Mouse (Mus musculus): Measurements from ENCODE around the gene Coro1b.

Gene Coro1b

GRCm38 (mm10) chr19:4164721-4165120 is 16.3 kb downstream of the Coro1b start:
- no peak overlapping the region for H3K4me3 ChIP-seq (replicated peaks; ENCODE audit: low read length)
- peaks cover 70% of the 10 kb centered on the region for H3K4me1 ChIP-seq (replicated peaks; ENCODE audit: low read depth, low read length)
- H3K9me3 ChIP-seq (ENCODE audit: low read length): no peaks in the 10 kb centered on the region
- no peaks in the 10 kb centered on the region for H3K27me3 ChIP-seq (ENCODE audit: insufficient read depth, low read length)
- TF ChIP-seq NANOG (IDR thresholded peaks at IDR 0.05; ENCODE audit: borderline replicate concordance, low read length) (no peak), CTCF (conservative IDR thresholded peaks at IDR 0.05; ENCODE audit: low read length) (no peak), POU5F1 (IDR thresholded peaks at IDR 0.05; ENCODE audit: borderline replicate concordance, low read length) (no peak)
- peaks cover 20% of the 10 kb centered on the region for H3K36me3 ChIP-seq (ENCODE audit: insufficient read depth, low read length)

DNA sequence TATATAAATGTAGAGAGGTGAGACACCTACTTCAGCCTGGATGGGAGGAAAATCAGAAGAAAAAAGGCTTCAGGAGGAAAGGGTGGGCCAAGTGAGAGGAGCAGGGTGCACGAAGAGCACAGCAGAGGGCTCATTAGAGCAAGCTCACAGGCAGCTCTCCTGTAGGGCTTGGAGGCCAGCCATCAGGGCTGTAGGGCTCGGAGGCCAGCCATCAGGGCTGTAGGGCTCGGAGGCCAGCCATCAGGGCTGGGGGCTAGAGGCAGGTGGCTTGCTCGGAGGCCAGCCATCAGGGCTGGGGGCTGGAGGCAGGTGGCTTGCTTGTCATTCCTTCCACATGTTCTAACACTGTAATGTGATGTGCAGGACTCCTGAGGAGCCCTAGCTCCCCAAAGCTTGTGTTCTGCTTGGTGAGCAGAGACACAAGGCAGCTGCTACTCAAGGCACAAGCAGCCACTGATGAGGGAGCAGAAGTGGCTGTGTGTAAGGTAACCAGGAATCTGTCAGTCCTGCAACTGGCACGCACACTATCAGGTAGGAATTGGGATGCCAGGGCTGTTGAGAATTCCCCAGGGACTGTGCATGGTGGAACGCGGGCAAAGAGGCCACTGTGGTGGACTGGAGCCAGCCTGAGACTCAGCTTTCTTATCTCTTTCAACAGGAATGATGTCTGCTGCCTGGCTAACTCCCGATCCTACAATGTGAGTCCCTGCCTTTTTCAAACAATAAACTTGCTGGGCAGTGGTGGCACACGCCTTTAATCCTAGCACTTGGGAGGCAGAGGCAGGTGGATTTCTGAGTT is 18.5 kb downstream of the Coro1b start:
- Histone ChIP-seq H3K4me3 (replicated peaks; ENCODE audit: low read length) (no peak overlapping the region), H3K9me3 (ENCODE audit: low read length) (no peaks in the 10 kb centered on the region), H3K27me3 (ENCODE audit: insufficient read depth, low read length) (peaks cover 6% of the 10 kb centered on the region; the same call in 1 of the 2 replicates), H3K36me3 (ENCODE audit: insufficient read depth, low read length) (0 out of 2 replicates have a peak, but pooled peaks cover under 1% of the 10 kb centered on the region), H3K4me1 (replicated peaks; ENCODE audit: low read depth, low read length) (peaks cover 80% of the 10 kb centered on the region)
- no peak for TF ChIP-seq CTCF (conservative IDR thresholded peaks at IDR 0.05; ENCODE audit: low read length)
- TF ChIP-seq NANOG (IDR thresholded peaks at IDR 0.05; ENCODE audit: borderline replicate concordance, low read length): no peak
- TF ChIP-seq POU5F1 (IDR thresholded peaks at IDR 0.05; ENCODE audit: borderline replicate concordance, low read length): no peak

GRCm38 (mm10) chr19:4169378-4169784 is 21.0 kb downstream of the Coro1b start:
- Histone ChIP-seq H3K9me3 (ENCODE audit: low read length) (no peaks in the 10 kb centered on the region), H3K4me1 (replicated peaks; ENCODE audit: low read depth, low read length) (peaks cover 84% of the 10 kb centered on the region), H3K36me3 (ENCODE audit: insufficient read depth, low read length) (no peaks in the 10 kb centered on the region), H3K27me3 (ENCODE audit: insufficient read depth, low read length) (peaks cover 6% of the 10 kb centered on the region; the same call in 1 of the 2 replicates), H3K4me3 (replicated peaks; ENCODE audit: low read length) (peak overlapping the region; percentile 84)
- TF ChIP-seq POU5F1 (IDR thresholded peaks at IDR 0.05; ENCODE audit: borderline replicate concordance, low read length) (no peak), NANOG (IDR thresholded peaks at IDR 0.05; ENCODE audit: borderline replicate concordance, low read length) (no peak), CTCF (conservative IDR thresholded peaks at IDR 0.05; ENCODE audit: low read length) (no peak)

DNA sequence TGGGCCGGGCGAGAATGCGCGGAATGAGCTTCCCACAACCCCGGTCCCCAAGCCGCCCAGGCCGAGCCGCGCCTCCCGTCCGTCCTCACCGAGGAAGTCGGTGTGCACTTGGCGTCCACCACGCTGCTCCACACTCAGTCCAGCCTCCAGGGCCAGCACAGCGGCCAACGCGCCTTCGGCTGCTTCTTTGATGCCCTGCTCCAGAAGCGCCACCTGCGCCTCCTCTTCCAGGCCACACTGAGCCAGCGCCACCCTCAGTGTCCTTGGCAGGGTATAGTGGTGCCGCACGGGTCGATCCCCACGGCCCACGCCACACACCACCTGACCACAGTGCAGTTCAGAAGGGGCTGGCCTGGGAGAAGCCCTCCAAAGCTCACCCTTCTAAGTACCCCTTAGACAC is 21.4 kb downstream of the Coro1b start:
- H3K27me3 ChIP-seq (ENCODE audit: insufficient read depth, low read length): peaks cover 6% of the 10 kb centered on the region; the same call in 1 of the 2 replicates
- no peak for TF ChIP-seq CTCF (conservative IDR thresholded peaks at IDR 0.05; ENCODE audit: low read length)
- no peak for TF ChIP-seq NANOG (IDR thresholded peaks at IDR 0.05; ENCODE audit: borderline replicate concordance, low read length)
- TF ChIP-seq POU5F1 (IDR thresholded peaks at IDR 0.05; ENCODE audit: borderline replicate concordance, low read length): no peak
- H3K9me3 ChIP-seq (ENCODE audit: low read length): no peaks in the 10 kb centered on the region
- H3K4me3 ChIP-seq (replicated peaks; ENCODE audit: low read length): peak overlapping the region; percentile 84
- no peaks in the 10 kb centered on the region for H3K36me3 ChIP-seq (ENCODE audit: insufficient read depth, low read length)
- H3K4me1 ChIP-seq (replicated peaks; ENCODE audit: low read depth, low read length): peaks cover 84% of the 10 kb centered on the region

GRCm38 (mm10) chr19:4170723-4171392 is 22.4 kb downstream of the Coro1b start:
- peak overlapping the region; percentile 84 for H3K4me3 ChIP-seq (replicated peaks; ENCODE audit: low read length)
- no peak for TF ChIP-seq CTCF (conservative IDR thresholded peaks at IDR 0.05; ENCODE audit: low read length)
- TF ChIP-seq POU5F1 (IDR thresholded peaks at IDR 0.05; ENCODE audit: borderline replicate concordance, low read length): no peak
- peaks cover 7% of the 10 kb centered on the region; the same call in 1 of the 2 replicates for H3K27me3 ChIP-seq (ENCODE audit: insufficient read depth, low read length)
- peaks cover 84% of the 10 kb centered on the region for H3K4me1 ChIP-seq (replicated peaks; ENCODE audit: low read depth, low read length)
- no peaks in the 10 kb centered on the region for H3K36me3 ChIP-seq (ENCODE audit: insufficient read depth, low read length)
- H3K9me3 ChIP-seq (ENCODE audit: low read length): no peaks in the 10 kb centered on the region

- peaks cover 79% of the 10 kb centered on the region for H3K4me1 ChIP-seq (replicated peaks; ENCODE audit: low read depth, low read length)
Measured at GRCm38 (mm10) chr19:4171393-4172290, 23.2 kb downstream of the Coro1b start.

DNA sequence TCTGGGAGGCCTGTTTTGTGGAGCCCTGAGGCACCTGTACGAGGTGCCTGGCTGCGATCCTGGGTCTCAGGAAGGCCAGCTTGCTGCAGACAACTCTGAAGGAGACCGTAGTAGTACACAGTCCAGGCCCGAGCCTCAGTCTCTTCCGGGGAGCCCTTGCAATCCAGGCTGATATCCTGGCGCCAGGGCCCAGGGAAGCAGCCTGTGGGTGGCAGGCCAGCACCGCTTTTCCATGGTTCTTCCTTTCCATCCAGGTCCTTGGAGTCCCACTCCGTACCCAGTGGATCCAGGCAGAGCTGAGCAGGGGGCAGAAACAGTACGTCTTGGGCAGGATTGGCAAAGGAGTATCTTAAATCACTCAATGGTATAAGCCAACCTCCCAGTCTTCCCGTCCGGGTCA is 24.5 kb downstream of the Coro1b start:
- no peak for TF ChIP-seq POU5F1 (IDR thresholded peaks at IDR 0.05; ENCODE audit: borderline replicate concordance, low read length)
- TF ChIP-seq CTCF (conservative IDR thresholded peaks at IDR 0.05; ENCODE audit: low read length): no peak
- TF ChIP-seq NANOG (IDR thresholded peaks at IDR 0.05; ENCODE audit: borderline replicate concordance, low read length): no peak
- Histone ChIP-seq H3K4me3 (replicated peaks; ENCODE audit: low read length) (peak overlapping the region; percentile 39), H3K27me3 (ENCODE audit: insufficient read depth, low read length) (peaks cover 15% of the 10 kb centered on the region; the same call in 1 of the 2 replicates), H3K4me1 (replicated peaks; ENCODE audit: low read depth, low read length) (peaks cover 77% of the 10 kb centered on the region), H3K36me3 (ENCODE audit: insufficient read depth, low read length) (no peaks in the 10 kb centered on the region), H3K9me3 (ENCODE audit: low read length) (no peaks in the 10 kb centered on the region)

More at GRCm38 (mm10) chr19:4171393-4172290, 23.2 kb downstream of the Coro1b start:
- no peak for TF ChIP-seq POU5F1 (IDR thresholded peaks at IDR 0.05; ENCODE audit: borderline replicate concordance, low read length)
- Histone ChIP-seq H3K4me3 (replicated peaks; ENCODE audit: low read length) (no peak overlapping the region), H3K9me3 (ENCODE audit: low read length) (no peaks in the 10 kb centered on the region), H3K27me3 (ENCODE audit: insufficient read depth, low read length) (peaks cover 11% of the 10 kb centered on the region; the same call in 1 of the 2 replicates), H3K36me3 (ENCODE audit: insufficient read depth, low read length) (no peaks in the 10 kb centered on the region)

All from E14TG2a.4 (cell line).